Mouse (Mus musculus): ENCODE data around the gene Cmtm7. TPM values are rescaled to one million over a fixed set of nuclear protein-coding genes. Genes with fewer than 3 reads are reported as not detected.
A peak's percentile ranks its signal among the peaks of the same experiment; 100 is the strongest.
"Not testable (repeated sequence)": the region's sequence is repeated elsewhere in the genome, so short reads cannot be mapped to it uniquely, and the experiment has no call there.

Gene Cmtm7
- polyA plus RNA-seq, 1 experiment from 2014 or later: 299 TPM

- DNase-seq (ENCODE audit: low spot score): peak; percentile 41
Observed at GRCm38 (mm10) chr9:114729911-114730805, 51.5 kb downstream of the Cmtm7 start.

DNA sequence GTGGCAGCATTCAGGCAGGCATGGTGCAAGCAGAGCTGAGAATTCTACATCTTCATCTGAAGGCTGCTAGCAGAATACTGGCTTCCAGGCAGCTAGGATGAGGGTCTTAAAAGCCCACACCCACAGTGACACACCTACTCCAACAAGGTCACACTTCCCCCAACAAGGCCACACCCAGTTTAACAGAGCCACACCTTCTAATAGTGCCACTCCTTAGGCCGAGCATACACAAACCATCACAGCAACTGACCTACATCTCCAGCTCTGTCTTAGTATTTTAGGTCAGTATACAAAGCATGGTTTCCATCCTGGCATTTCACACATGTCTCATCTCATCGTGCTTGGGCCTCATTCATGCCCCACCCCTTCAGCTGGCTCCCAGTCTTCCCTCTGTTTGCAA is 53.2 kb downstream of the Cmtm7 start:
- not testable (repeated sequence) for DNase-seq (ENCODE audit: low spot score)

DNA sequence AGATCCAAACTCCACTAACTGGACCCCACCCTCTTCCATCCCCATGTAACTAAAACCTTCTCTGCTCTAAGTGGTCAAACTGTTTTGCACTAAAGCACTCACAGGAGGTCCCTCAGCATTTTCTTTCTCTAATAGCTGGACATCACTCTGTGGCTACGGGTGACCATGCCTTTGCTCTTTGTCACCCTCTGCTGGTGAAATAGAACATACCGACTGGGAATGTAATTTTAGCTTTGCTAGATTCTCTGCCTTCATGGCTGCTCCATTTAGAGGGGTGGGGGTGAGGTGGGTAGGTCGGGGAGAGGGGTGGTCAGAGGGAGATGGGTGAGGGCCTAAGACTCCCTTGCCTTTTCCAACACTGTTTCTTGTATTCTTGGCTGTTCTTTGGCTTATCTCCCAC is 54.3 kb downstream of the Cmtm7 start:
- no peak for DNase-seq (ENCODE audit: low spot score)

DNA sequence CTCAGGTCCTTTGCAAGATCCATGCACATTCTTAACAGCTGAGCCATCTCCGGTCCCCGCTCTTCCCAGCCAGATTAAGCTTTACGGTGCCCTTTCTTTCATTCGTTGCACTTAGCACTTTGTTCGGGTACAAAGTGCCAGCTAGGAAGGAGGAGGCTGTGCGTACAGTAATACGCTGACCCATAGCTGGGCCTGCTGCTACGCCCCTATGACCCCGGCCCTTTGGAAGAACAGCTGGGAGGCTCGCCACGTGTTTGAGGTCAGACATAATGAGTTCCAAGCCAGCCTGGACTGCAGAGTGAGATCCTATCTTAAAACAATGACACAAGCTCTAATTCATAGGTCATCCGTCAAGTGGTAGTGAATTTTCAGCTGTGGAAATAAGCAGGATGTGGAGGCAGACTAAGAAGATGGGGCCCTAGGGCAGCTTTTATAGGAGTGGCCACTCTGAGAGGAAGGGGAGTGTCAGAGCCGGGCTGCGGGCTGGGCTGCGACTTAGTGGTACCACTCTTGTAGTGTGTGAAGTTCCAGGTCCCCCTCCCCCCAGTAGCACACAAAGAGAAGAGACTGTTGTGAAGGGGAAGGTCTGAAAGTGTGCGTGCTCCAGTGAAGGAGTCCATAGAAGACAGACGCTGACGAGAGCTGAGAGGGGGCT is 64.9 kb downstream of the Cmtm7 start:
- no peak for DNase-seq (ENCODE audit: low spot score)

DNA sequence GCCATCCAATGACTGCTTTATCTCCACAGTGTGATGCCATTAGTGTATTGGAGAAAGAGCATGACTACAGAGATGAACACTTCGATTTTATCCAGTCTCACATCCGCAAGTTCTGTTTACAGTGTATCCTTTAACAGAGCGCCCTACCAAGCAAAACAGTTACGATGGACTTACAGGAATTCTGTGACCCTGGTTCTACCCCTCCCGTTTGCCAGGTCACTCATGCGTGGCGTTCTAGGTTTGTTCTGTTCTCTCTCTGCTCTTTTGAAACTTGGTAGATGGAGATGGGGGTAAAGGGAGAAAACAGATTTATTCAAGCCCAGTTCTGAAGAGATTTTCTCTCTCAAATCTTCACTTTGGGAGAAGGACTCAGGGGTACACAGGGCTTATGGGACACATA is 68.2 kb downstream of the Cmtm7 start:
- DNase-seq (ENCODE audit: low spot score): no peak

- DNase-seq (ENCODE audit: low spot score): peak; percentile 46
Observed at GRCm38 (mm10) chr9:114710345-114710744, 71.3 kb downstream of the Cmtm7 start.

DNA sequence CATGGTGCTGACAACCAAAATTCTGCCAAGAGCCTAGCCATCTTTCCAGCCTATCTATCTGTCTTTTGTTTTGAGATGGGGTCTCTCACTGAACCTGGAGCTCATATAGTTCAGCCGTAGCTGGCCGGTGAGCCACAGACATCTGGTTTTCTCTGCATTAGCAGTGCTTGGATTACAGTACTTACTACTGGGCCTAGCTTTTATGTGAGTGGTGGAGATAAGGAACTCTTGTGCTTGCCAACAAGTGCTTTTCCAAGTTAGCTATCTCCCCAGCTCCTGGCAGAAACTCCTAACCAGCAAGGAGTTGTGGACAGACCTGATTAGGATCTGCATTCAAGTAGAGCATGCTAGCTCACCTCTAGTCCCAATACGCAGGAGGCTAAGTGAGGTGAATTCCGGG is 73.9 kb downstream of the Cmtm7 start:
- DNase-seq (ENCODE audit: low spot score): no peak

Other genes starting within 250 kb of the Cmtm7 start
- 0.01 and 0.03 TPM in 2 replicates for gene Trim71, start 217.5 kb downstream of the Cmtm7 start, polyA plus RNA-seq (2015; fragmentation: Nextera tagmentation; extraction: Ambion mirVana)
- 61.8 and 64.1 TPM in 2 replicates for gene Cnot10, start 141.7 kb downstream of the Cmtm7 start, polyA plus RNA-seq (2015; fragmentation: Nextera tagmentation; extraction: Ambion mirVana)
- gene Dync1li1, start 93.1 kb downstream of the Cmtm7 start, polyA plus RNA-seq (2015; fragmentation: Nextera tagmentation; extraction: Ambion mirVana): 43.0 and 51.4 TPM in 2 replicates
- gene Cmtm6, start 50.7 kb downstream of the Cmtm7 start, polyA plus RNA-seq (2015; fragmentation: Nextera tagmentation; extraction: Ambion mirVana): 92.2 and 93.4 TPM in 2 replicates
- gene Cmtm8, start 62.3 kb upstream of the Cmtm7 start, polyA plus RNA-seq (2015; fragmentation: Nextera tagmentation; extraction: Ambion mirVana): 10.5 and 10.6 TPM in 2 replicates
- 14.5 and 16.4 TPM in 2 replicates for gene Gpd1l, start 152.1 kb upstream of the Cmtm7 start, polyA plus RNA-seq (2015; fragmentation: Nextera tagmentation; extraction: Ambion mirVana)
- gene Osbpl10, start 196.7 kb upstream of the Cmtm7 start, polyA plus RNA-seq (2015; fragmentation: Nextera tagmentation; extraction: Ambion mirVana): 20.2 and 21.7 TPM in 2 replicates
- gene Rps27rt, start 200.9 kb upstream of the Cmtm7 start, polyA plus RNA-seq (2015; fragmentation: Nextera tagmentation; extraction: Ambion mirVana): 1,002 and 1,087 TPM in 2 replicates

All from thymus, postnatal 0 days (tissue).